Mouse (Mus musculus) hindbrain, embryonic 12.5 days (tissue): ENCODE results near the gene Tnxb. TPM values are rescaled to one million over a fixed set of nuclear protein-coding genes. Genes with fewer than 3 reads are reported as not detected.
"Not testable (repeated sequence)": the region's sequence is repeated elsewhere in the genome, so short reads cannot be mapped to it uniquely, and the experiment has no call there.

Experiments used
- ATAC-seq: fragments of 200-750 bp; cut with Nextera tagmentation; 2 replicates; pipeline ENCODE4 v1.8.0; 2017; ENCODE audit warnings: moderate TSS enrichment; ENCODE audit not compliant: low FRiP score
- H3K27ac ChIP-seq: fragments of 300-500 bp; sonication (generic); 2 replicates; pipeline ENCODE4 v1.5.1; 2016; ENCODE audit warnings: mild to moderate bottlenecking
- H3K27me3 ChIP-seq: fragments of 300-500 bp; sonication (generic); 2 replicates; pipeline ENCODE4 v1.6.1; 2016; ENCODE audit warnings: mild to moderate bottlenecking
- H3K36me3 ChIP-seq: fragments of 300-500 bp; sonication (generic); 2 replicates; pipeline ENCODE4 v1.6.1; 2016; ENCODE audit warnings: mild to moderate bottlenecking
- H3K4me1 ChIP-seq: fragments of 300-500 bp; sonication (generic); 2 replicates; pipeline ENCODE4 v1.6.1; 2016
- H3K4me2 ChIP-seq: fragments of 300-500 bp; sonication (generic); replicated peaks from 2 replicates; pipeline ENCODE4 v1.6.1; 2016; ENCODE audit warnings: mild to moderate bottlenecking
- H3K4me3 ChIP-seq: fragments of 300-500 bp; sonication (generic); 2 replicates; pipeline ENCODE4 v1.5.1; 2016; ENCODE audit warnings: mild to moderate bottlenecking
- H3K9ac ChIP-seq: fragments of 300-500 bp; sonication (generic); 2 replicates; pipeline ENCODE4 v1.6.1; 2016; ENCODE audit warnings: mild to moderate bottlenecking, moderate library complexity
- H3K9me3 ChIP-seq: fragments of 300-500 bp; sonication (generic); replicated peaks from 2 replicates; pipeline ENCODE4 v1.6.1; 2016; ENCODE audit warnings: mild to moderate bottlenecking
- WGBS: fragments of 180-500 bp; shearing (Covaris S2); methylation state at CpG from one replicate; pipeline ENCODE4 v1.1.7; 2016; 5-methylcytosine and 5-hydroxymethylcytosine counted together
- polyA plus RNA-seq: library from polyadenylated mRNA; unstranded; fragments of >200 nt; fragmentation: Nextera tagmentation; extraction: Ambion mirVana; gene quantifications from 2 replicates; pipeline ENCODE4 v1.2.1, GENCODE M21; 2016

The Tnxb gene
- polyA plus RNA-seq, 1 experiment from 2014 or later = 0.05 TPM

GRCm38 (mm10) chr17:34714181-34714907, 44.0 kb downstream of the Tnxb start:
- not testable (repeated sequence) for H3K9ac ChIP-seq, H3K9me3 ChIP-seq, H3K27me3 ChIP-seq, H3K27ac ChIP-seq, H3K4me3 ChIP-seq, ATAC-seq, H3K36me3 ChIP-seq, H3K4me1 ChIP-seq, H3K4me2 ChIP-seq
- 85% methylated on average over 9 of the region's 9 CpGs for WGBS

GRCm38 (mm10) chr17:34714908-34715445, 44.6 kb downstream of the Tnxb start:
- not testable (repeated sequence) for H3K27ac ChIP-seq, ATAC-seq, H3K9ac ChIP-seq, H3K4me1 ChIP-seq, H3K27me3 ChIP-seq, H3K9me3 ChIP-seq, H3K36me3 ChIP-seq, H3K4me2 ChIP-seq, H3K4me3 ChIP-seq
- WGBS = 83% methylated on average over 5 of the region's 5 CpGs

- not testable (repeated sequence) for H3K4me1 ChIP-seq, H3K36me3 ChIP-seq, H3K4me2 ChIP-seq, H3K27ac ChIP-seq, ATAC-seq, H3K9ac ChIP-seq, H3K27me3 ChIP-seq, H3K9me3 ChIP-seq, H3K4me3 ChIP-seq
- 82% methylated on average over 6 of the region's 7 CpGs for WGBS
Measured at GRCm38 (mm10) chr17:34715451-34715850, 45.1 kb downstream of the Tnxb start.

- Histone ChIP-seq H3K9me3 (no peaks in the 10 kb centered on the region), H3K27me3 (no peaks in the 10 kb centered on the region), H3K36me3 (no peaks in the 10 kb centered on the region), H3K4me3 (no peak overlapping the region), H3K4me2 (no peak overlapping the region), H3K9ac (no peak overlapping the region), H3K27ac (no peak overlapping the region), H3K4me1 (no peaks in the 10 kb centered on the region)
- ATAC-seq = no peak
- 88% methylated on average over 15 of the region's 15 CpGs for WGBS
Measured at GRCm38 (mm10) chr17:34716247-34716646, 45.9 kb downstream of the Tnxb start.

GRCm38 (mm10) chr17:34717401-34717800, 47.1 kb downstream of the Tnxb start:
- Histone ChIP-seq H3K9me3 (no peaks in the 10 kb centered on the region), H3K4me1 (no peaks in the 10 kb centered on the region), H3K4me3 (no peak overlapping the region), H3K9ac (no peak overlapping the region), H3K27ac (no peak overlapping the region), H3K27me3 (no peaks in the 10 kb centered on the region), H3K4me2 (no peak overlapping the region), H3K36me3 (no peaks in the 10 kb centered on the region)
- WGBS = 84% methylated on average over 11 of the region's 11 CpGs
- no peak for ATAC-seq

- H3K4me2 ChIP-seq, H3K36me3 ChIP-seq, H3K4me1 ChIP-seq, H3K4me3 ChIP-seq, ATAC-seq, H3K27me3 ChIP-seq, H3K9ac ChIP-seq, H3K9me3 ChIP-seq, H3K27ac ChIP-seq: not testable (repeated sequence)
- 79% methylated on average over 8 of the region's 8 CpGs for WGBS
Measured at GRCm38 (mm10) chr17:34719886-34720285, 49.6 kb downstream of the Tnxb start.

- H3K4me1 ChIP-seq, H3K36me3 ChIP-seq, H3K9me3 ChIP-seq, H3K27me3 ChIP-seq, ATAC-seq, H3K27ac ChIP-seq, H3K4me3 ChIP-seq, H3K4me2 ChIP-seq, H3K9ac ChIP-seq: not testable (repeated sequence)
- 94% methylated on average over 3 of the region's 4 CpGs for WGBS
Measured at GRCm38 (mm10) chr17:34722238-34722637, 51.9 kb downstream of the Tnxb start.

GRCm38 (mm10) chr17:34723066-34723465, 52.7 kb downstream of the Tnxb start:
- Histone ChIP-seq H3K9ac (no peak overlapping the region), H3K36me3 (no peaks in the 10 kb centered on the region), H3K9me3 (peaks cover 4% of the 10 kb centered on the region), H3K4me3 (no peak overlapping the region), H3K27ac (no peak overlapping the region), H3K4me1 (no peaks in the 10 kb centered on the region), H3K4me2 (no peak overlapping the region), H3K27me3 (no peaks in the 10 kb centered on the region)
- no peak for ATAC-seq
- 72% methylated on average over 4 of the region's 4 CpGs for WGBS

- Histone ChIP-seq H3K4me1 (no peaks in the 10 kb centered on the region), H3K27me3 (no peaks in the 10 kb centered on the region), H3K27ac (no peak overlapping the region), H3K9me3 (peaks cover 3% of the 10 kb centered on the region), H3K36me3 (no peaks in the 10 kb centered on the region), H3K4me2 (no peak overlapping the region), H3K9ac (no peak overlapping the region), H3K4me3 (no peak overlapping the region)
- WGBS = 87% methylated on average over 2 of the region's 2 CpGs
- no peak for ATAC-seq
Measured at GRCm38 (mm10) chr17:34727887-34728286, 57.6 kb downstream of the Tnxb start.

- not testable (repeated sequence) for H3K9me3 ChIP-seq, H3K4me1 ChIP-seq, ATAC-seq, H3K27me3 ChIP-seq, H3K4me2 ChIP-seq, H3K27ac ChIP-seq, H3K9ac ChIP-seq, H3K36me3 ChIP-seq, H3K4me3 ChIP-seq
- WGBS = 80% methylated on average over 11 of the region's 11 CpGs
Measured at GRCm38 (mm10) chr17:34729155-34729554, 58.8 kb downstream of the Tnxb start.

GRCm38 (mm10) chr17:34729779-34730553, 59.6 kb downstream of the Tnxb start:
- not testable (repeated sequence) for H3K36me3 ChIP-seq, H3K4me3 ChIP-seq, H3K27ac ChIP-seq, H3K9me3 ChIP-seq, H3K4me2 ChIP-seq, H3K4me1 ChIP-seq, H3K27me3 ChIP-seq, ATAC-seq, H3K9ac ChIP-seq
- WGBS = 83% methylated on average over 12 of the region's 12 CpGs

GRCm38 (mm10) chr17:34737466-34737865, 67.1 kb downstream of the Tnxb start:
- WGBS = 79% methylated on average over 5 of the region's 5 CpGs
- H3K27me3 ChIP-seq = peaks cover 10% of the 10 kb centered on the region; the same call in 1 of the 2 replicates
- not testable (repeated sequence) for H3K9me3 ChIP-seq, H3K4me3 ChIP-seq, H3K4me2 ChIP-seq, H3K36me3 ChIP-seq, H3K4me1 ChIP-seq, H3K9ac ChIP-seq, H3K27ac ChIP-seq, ATAC-seq
